Mouse (Mus musculus): Measurements from ENCODE around the gene Mybpc2. TPM values are rescaled to one million over a fixed set of nuclear protein-coding genes. Genes with fewer than 3 reads are reported as not detected.

Mybpc2 gene
- total and polyA plus RNA-seq, 3 experiments, result 2.0 to 8.3 (median 5.0) TPM

DNA sequence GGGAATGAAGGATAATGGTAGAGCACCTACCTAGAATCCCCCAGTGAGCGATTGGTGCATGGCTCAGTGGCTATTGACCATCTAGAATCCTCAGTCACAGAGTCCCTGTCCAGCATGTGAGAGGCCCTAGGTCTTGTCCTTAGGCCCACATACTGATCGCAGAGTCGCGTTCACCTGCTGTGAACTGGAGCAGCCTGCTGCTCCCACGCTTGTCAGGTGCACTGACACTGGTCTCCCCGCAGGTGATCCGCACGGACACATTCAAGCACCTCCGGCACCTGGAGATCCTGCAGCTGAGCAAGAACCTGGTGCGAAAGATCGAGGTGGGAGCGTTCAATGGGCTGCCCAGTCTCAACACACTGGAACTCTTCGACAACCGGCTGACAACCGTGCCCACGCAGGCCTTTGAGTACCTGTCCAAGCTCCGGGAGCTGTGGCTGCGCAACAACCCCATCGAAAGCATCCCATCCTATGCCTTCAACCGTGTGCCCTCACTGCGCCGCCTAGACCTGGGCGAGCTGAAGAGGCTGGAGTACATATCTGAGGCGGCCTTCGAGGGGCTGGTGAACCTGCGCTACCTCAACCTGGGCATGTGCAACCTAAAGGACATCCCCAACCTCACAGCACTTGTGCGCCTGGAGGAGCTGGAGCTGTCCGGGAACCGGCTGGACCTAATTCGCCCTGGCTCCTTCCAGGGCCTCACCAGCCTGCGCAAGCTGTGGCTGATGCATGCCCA, 63.5 kb downstream of the Mybpc2 start:
- Histone ChIP-seq H3K27me3 (replicated peaks) (peaks cover 90% of the 10 kb centered on the region), H3K9ac (ENCODE audit: insufficient read depth, low read depth) (no peak overlapping the region), H3K4me1 (ENCODE audit: control insufficient read depth in 1 of 2, insufficient read depth in 2 of 2) (no peaks in the 10 kb centered on the region), H3K27ac (ENCODE audit: insufficient read depth, low read depth) (no peak overlapping the region), H3K4me2 (ENCODE audit: insufficient read depth, low read depth, poor library complexity, severe bottlenecking) (no peak overlapping the region), H3K36me3 (replicated peaks in 1 of 2; ENCODE audit: control insufficient read depth in 1 of 2, insufficient read depth in 1 of 2, low read length in 1 of 2) (no peaks in the 10 kb centered on the region), H3K79me2 (replicated peaks; ENCODE audit: control insufficient read depth, extremely low read depth, insufficient read depth, poor library complexity, severe bottlenecking) (no peaks in the 10 kb centered on the region), H3K4me3 (replicated peaks in 1 of 3; ENCODE audit: low read depth in 2 of 3, low read length in 2 of 3, poor library complexity in 1 of 3) (no peak overlapping the region), H3K9me3 (replicated peaks; ENCODE audit: low read length) (peaks cover 17% of the 10 kb centered on the region)
- TF ChIP-seq ZC3H11A (IDR thresholded peaks at IDR 0.05; ENCODE audit: low read depth, low read length), result no peak
- TF ChIP-seq MAZ (IDR thresholded peaks at IDR 0.05; ENCODE audit: low read depth, low read length), result no peak
- TF ChIP-seq MYC (IDR thresholded peaks at IDR 0.05; ENCODE audit: low read depth, low read length), result no peak
- TF ChIP-seq EP300 (IDR thresholded peaks at IDR 0.05; ENCODE audit: low read length), result no peak
- TF ChIP-seq BHLHE40 (IDR thresholded peaks at IDR 0.05; ENCODE audit: low read depth, low read length), result no peak
- TF ChIP-seq GABPA (IDR thresholded peaks at IDR 0.05; ENCODE audit: insufficient replicate concordance, low read depth, low read length), result no peak
- no peak for TF ChIP-seq MEF2A (IDR thresholded peaks at IDR 0.05; ENCODE audit: borderline replicate concordance, low read depth, low read length)
- no peak for TF ChIP-seq NELFE (IDR thresholded peaks at IDR 0.05; ENCODE audit: low read depth, low read length)
- TF ChIP-seq USF1 (IDR thresholded peaks at IDR 0.05; ENCODE audit: low read depth, low read length), result no peak
- TF ChIP-seq JUN (IDR thresholded peaks at IDR 0.05; ENCODE audit: insufficient read depth, low read depth, low read length), result no peak
- TF ChIP-seq KAT2A (IDR thresholded peaks at IDR 0.05; ENCODE audit: insufficient replicate concordance, low read length), result no peak
- no peak for TF ChIP-seq MXI1 (IDR thresholded peaks at IDR 0.05; ENCODE audit: low read depth, low read length)
- TF ChIP-seq ZKSCAN1 (IDR thresholded peaks at IDR 0.05; ENCODE audit: borderline replicate concordance, low read depth, low read length), result no peak
- TF ChIP-seq MAX (IDR thresholded peaks at IDR 0.05; ENCODE audit: low read length), result no peak
- no peak for TF ChIP-seq ELF1 (IDR thresholded peaks at IDR 0.05; ENCODE audit: low read depth, low read length)
- TF ChIP-seq JUND (conservative IDR thresholded peaks at IDR 0.05; ENCODE audit: low read depth, low read length), result no peak
- in situ Hi-C loops (cut with MboI; ENCODE audit: low pct_ligation_motif_present, low pct_unique_long_range_greater_than_20kb, low sequenced_read_pairs) (no loop called here), dilution Hi-C loops (cut with MboI; ENCODE audit: extremely low pct_ligation_motif_present, extremely low pct_unique_long_range_greater_than_20kb, low sequenced_read_pairs) (no loop called here)
- no peak for DNase-seq (ENCODE audit: extremely low read depth)

DNA sequence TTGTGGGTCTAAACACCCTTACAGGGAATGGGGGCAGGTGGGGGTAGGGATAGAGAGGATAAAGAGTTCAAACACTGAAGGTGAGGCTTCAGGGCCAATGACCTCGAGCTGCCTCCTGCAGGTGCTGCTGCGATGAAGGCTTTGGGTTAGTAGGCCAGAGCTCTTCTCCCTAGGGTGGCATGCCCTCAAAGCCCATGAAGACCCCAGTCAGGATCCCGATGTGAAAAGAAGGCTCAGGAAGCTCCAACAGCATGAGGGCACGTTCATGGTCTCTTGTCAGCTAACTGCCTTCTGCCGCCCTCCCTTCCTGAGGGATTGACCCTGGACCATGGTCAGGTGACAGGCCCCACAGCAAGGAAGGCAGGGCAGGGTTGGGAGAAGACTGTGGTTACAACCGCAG, 64.4 kb downstream of the Mybpc2 start:
- no peaks in the 10 kb centered on the region for H3K36me3 ChIP-seq (replicated peaks in 1 of 2; ENCODE audit: control insufficient read depth in 1 of 2, insufficient read depth in 1 of 2, low read length in 1 of 2)
- H3K9ac ChIP-seq (ENCODE audit: insufficient read depth, low read depth), result no peak overlapping the region
- H3K27ac ChIP-seq (ENCODE audit: insufficient read depth, low read depth), result no peak overlapping the region
- no peak for DNase-seq (ENCODE audit: extremely low read depth)
- no peak overlapping the region for H3K4me3 ChIP-seq (replicated peaks in 1 of 3; ENCODE audit: low read depth in 2 of 3, low read length in 2 of 3, poor library complexity in 1 of 3)
- H3K4me1 ChIP-seq (ENCODE audit: control insufficient read depth in 1 of 2, insufficient read depth in 2 of 2), result no peaks in the 10 kb centered on the region
- H3K4me2 ChIP-seq (ENCODE audit: insufficient read depth, low read depth, poor library complexity, severe bottlenecking), result no peak overlapping the region
- in situ Hi-C loops (cut with MboI; ENCODE audit: low pct_ligation_motif_present, low pct_unique_long_range_greater_than_20kb, low sequenced_read_pairs), result no loop called here
- TF ChIP-seq SIN3A (IDR thresholded peaks at IDR 0.05; ENCODE audit: low read length), result no peak
- TF ChIP-seq ETS1 (conservative IDR thresholded peaks at IDR 0.05; ENCODE audit: low read depth, low read length), result no peak
- no peak for TF ChIP-seq JUND (conservative IDR thresholded peaks at IDR 0.05; ENCODE audit: low read depth, low read length)
- no peak for TF ChIP-seq HCFC1 (IDR thresholded peaks at IDR 0.05; ENCODE audit: low read depth, low read length)
- no peak for TF ChIP-seq USF1 (IDR thresholded peaks at IDR 0.05; ENCODE audit: low read depth, low read length)
- no peak for TF ChIP-seq TCF12 (IDR thresholded peaks at IDR 0.05; ENCODE audit: low read depth, low read length)
- TF ChIP-seq ELF1 (IDR thresholded peaks at IDR 0.05; ENCODE audit: low read depth, low read length), result no peak
- TF ChIP-seq MAFK (IDR thresholded peaks at IDR 0.05; ENCODE audit: insufficient replicate concordance, low read length), result no peak
- no peak for TF ChIP-seq UBTF (IDR thresholded peaks at IDR 0.05; ENCODE audit: low read depth, low read length)
- no peak for TF ChIP-seq TBP (conservative IDR thresholded peaks at IDR 0.05; ENCODE audit: low read depth, low read length)
- TF ChIP-seq ZKSCAN1 (IDR thresholded peaks at IDR 0.05; ENCODE audit: borderline replicate concordance, low read depth, low read length), result no peak
- TF ChIP-seq MAX (IDR thresholded peaks at IDR 0.05; ENCODE audit: low read length), result no peak
- no peak for TF ChIP-seq BHLHE40 (IDR thresholded peaks at IDR 0.05; ENCODE audit: low read depth, low read length)
- no peak for TF ChIP-seq MYC (IDR thresholded peaks at IDR 0.05; ENCODE audit: low read depth, low read length)
- no peak for TF ChIP-seq RCOR1 (conservative IDR thresholded peaks at IDR 0.05; ENCODE audit: low read depth, low read length)
- TF ChIP-seq ZMIZ1 (IDR thresholded peaks at IDR 0.05; ENCODE audit: low read depth, low read length), result no peak
- TF ChIP-seq MEF2A (IDR thresholded peaks at IDR 0.05; ENCODE audit: borderline replicate concordance, low read depth, low read length), result no peak
- H3K9me3 ChIP-seq (replicated peaks; ENCODE audit: low read length), result peaks cover 17% of the 10 kb centered on the region
- dilution Hi-C loops (cut with MboI; ENCODE audit: extremely low pct_ligation_motif_present, extremely low pct_unique_long_range_greater_than_20kb, low sequenced_read_pairs), result no loop called here
- H3K27me3 ChIP-seq (replicated peaks), result peaks cover 89% of the 10 kb centered on the region
- H3K79me2 ChIP-seq (replicated peaks; ENCODE audit: control insufficient read depth, extremely low read depth, insufficient read depth, poor library complexity, severe bottlenecking), result no peaks in the 10 kb centered on the region
